Mouse (Mus musculus) brain, embryonic 14.5 days (tissue): ENCODE data around the gene Slc2a1.

ENCODE experiments used
- CTCF ChIP-seq: fragments of 200-500 bp; IDR thresholded peaks from 2 replicates; pipeline ENCODE4 v1.5.1; 2012; ENCODE audit warnings: inconsistent platforms, mild to moderate bottlenecking, moderate library complexity, borderline replicate concordance; ENCODE audit not compliant: insufficient read depth, insufficient read length; ENCODE audit errors: extremely low read depth
- POLR2A ChIP-seq: fragments of 200-500 bp; IDR thresholded peaks from 2 replicates; pipeline ENCODE4 v1.6.1; 2012; ENCODE audit warnings: mild to moderate bottlenecking, inconsistent platforms, borderline replicate concordance; ENCODE audit not compliant: poor library complexity, insufficient read depth, insufficient read length, severe bottlenecking; ENCODE audit errors: extremely low read depth

GRCm38 (mm10) chr4:119173851-119174453 lies 65.4 kb downstream of the Slc2a1 start, which contains the start of gene Zfp691:
- TF ChIP-seq CTCF (no peak), POLR2A (peak; percentile 65; the same call in 1 of the 2 replicates)
